Mouse (Mus musculus): ENCODE results near the gene Zfp821.

Zfp821 gene

DNA sequence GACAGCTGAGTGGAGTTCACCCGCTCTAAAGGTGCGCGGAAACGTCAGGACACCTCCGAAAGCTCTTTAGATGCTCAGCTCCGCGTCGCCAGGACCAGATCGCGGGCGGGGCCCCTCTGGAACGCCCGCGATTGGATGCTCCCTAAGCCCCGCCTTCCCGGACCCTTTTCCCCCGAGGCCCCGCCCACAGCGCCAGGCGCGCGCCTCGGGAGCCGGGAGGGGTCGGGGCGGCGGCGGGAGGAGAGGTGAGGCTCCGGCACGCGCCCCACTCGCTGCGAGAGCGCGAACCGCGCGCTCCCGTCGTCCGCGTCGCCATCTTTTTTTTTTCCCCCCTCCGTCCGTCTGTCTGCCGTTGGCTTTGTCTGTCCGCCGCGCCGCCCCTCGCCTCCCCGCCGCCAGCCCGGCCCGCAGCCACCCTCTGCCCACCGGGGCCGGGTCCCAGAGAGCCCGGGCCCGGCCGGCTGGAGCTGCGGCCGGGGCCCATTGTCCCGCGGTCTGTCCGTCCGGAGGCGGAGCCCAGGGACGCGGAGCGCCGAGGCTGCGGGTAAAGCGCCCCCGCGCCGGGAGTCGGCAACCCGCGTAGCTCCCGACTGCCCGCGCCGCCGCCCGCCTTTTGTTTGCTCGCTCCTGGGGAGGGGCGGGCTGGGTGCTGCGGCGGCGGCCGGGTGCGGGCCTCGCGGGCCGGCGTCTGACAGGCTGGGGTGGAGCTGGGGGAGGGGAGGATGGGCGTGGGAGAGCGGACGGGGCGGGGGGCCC, at the start of gene Zfp821:
Gene Zfp821, plus strand, starts transcription at position 227 of the 756 bp plus-strand sequence.
- peak; percentile 62 for DNase-seq (ENCODE audit: extremely low spot score, low read depth, low spot score)

DNA sequence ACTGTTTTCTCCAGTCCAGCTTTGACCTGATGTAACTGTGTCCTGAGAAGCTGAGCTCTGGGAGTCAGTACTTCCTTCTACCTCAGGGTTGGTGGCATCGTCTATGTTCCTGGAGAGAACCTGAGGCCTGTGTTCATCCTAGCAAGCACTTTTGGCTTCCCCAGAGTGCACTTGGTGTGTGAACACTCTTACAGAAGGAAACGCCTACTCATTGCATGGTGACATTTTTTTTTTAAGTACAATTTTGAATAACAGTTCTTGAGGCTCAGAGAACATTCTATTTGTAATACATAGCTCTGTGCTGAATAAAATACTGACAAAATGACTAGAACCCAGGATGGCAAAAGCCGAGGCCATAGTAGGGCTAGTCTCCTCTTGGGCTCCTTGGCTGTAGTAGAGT, 48.5 kb upstream of the Zfp821 start:
- no peak for DNase-seq (ENCODE audit: extremely low spot score, low read depth, low spot score)

DNA sequence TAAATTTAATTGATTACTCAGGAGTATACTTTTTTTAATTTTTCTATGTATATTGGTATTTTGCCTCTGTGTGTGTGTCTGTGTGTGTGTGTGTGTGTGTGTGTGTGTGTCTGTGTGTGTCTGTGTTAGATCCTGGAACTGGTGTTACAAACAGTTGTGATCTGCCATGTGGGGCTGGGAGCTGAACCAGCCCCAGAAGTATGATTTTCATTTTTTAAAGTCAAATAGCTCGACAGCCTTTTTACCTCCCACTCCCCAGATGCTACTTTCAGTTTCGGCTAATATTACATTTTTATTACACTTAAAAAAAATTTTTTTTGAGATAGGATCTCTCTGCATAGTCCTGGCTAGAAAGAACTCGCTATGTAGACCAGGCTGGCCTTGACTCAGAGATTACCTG, 43.0 kb upstream of the Zfp821 start:
- no peak for DNase-seq (ENCODE audit: extremely low spot score, low read depth, low spot score)

DNA sequence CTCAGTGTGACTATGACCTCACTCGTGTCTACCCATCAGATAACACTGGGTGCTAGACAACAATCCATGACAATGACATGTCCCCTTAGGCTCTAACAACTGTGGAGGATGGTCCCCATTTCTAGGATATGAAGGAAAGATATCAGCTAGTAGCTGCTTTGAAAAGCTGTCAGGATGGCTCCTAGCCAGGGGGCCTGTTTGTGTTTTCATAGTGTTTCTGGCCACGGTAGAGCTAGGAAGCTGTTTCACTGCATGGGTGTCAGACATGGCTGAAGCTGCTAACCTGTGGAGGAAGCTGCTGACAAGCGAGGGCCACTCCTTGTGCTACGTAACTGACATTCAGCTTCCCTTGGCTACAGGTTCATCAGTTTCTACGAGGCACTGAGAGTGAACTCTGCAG, 38.7 kb upstream of the Zfp821 start:
- DNase-seq (ENCODE audit: extremely low spot score, low read depth, low spot score) = no peak

DNA sequence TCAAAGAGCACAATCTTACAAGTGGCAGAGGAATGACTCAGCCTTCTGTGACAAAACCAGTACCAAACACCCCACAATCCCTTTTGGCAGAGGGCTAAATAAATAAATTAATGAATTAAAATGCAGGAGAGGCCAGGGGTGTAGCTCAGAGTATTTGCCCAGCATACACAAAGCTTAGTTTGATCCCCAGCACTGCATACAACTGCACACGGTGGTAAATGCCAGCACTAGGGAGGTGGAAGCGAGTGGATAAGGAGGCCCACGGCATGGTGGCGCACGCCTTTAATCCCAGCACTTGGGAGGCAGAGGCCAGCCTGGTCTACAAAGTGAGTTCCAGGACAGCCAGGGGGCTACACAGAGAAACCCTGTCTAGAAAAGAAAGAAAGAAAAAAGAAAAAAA, 32.7 kb upstream of the Zfp821 start:
- no peak for DNase-seq (ENCODE audit: extremely low spot score, low read depth, low spot score)

DNA sequence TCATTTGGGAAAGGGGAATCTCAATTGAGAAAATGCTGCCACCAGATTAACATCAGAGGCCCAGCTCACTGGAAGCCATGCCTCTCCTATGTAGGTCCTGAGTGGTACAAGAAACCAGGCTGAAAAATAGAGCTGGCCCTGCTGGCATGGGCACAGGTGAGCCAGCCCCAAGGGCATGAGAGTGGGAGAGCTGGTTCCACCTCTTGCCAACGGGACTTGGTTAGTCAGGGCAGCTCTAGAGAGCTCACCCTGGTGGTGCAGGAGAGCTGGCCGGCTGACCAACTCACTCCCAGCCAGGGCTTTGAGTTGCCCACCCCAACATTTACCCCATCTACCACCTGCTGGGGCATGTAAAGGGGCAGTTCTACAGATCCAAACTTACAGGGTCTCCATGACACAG, 31.8 kb upstream of the Zfp821 start:
- DNase-seq (ENCODE audit: extremely low spot score, low read depth, low spot score) = no peak

DNA sequence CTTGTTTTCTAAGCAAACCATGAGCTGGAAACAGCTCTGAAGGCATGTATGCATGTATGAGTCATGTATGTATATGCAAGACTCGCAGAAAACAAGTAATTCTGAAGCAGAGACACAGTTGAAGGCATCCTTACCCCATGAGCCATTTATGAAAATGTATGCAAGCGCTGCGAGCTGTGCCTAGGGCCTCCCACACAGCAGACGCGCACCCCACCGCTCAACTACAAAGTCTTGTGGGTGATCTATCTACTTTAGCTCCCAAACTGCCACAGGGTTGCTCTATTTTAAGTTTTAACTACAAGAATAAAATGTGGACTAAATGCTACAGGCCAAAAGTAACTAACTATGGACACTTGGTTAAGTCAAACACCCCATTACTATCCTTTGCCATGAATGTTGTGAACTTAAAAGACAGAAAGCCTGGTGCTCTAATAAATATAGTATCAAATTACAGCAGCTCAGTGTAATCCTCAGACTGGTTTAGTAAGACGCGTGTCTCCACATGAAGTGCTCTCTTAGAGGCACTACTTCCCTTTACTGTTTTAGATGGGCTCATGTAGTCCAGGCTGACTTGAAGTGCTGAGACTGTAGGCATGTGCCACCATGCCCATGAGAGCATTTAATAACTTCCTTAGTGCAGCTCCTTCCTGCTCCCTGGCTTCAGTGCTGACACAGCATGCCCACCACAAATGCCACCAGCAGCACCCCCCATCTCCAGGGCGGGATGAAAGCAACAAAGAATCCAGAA, 29.3 kb upstream of the Zfp821 start:
- no peak for DNase-seq (ENCODE audit: extremely low spot score, low read depth, low spot score)

DNA sequence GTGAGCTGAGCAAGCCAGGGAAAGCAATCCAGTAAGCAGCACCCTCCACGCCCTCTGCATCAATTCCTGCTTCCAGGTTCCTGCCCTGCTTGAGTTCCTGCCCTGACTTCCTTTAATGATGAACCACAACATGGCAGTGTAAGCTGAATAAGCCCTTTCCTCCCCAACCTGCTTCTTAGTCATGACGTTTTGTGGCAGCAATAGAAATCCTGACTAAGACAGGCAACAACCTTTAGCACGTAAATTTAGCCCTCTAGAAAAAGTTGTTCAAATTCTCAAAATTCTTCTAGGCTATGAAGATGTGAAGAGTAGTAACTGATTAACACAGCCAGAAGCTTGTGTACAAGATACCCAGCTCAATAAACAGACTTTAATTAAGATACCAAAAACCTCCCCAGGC, 23.8 kb upstream of the Zfp821 start:
- no peak for DNase-seq (ENCODE audit: extremely low spot score, low read depth, low spot score)

DNA sequence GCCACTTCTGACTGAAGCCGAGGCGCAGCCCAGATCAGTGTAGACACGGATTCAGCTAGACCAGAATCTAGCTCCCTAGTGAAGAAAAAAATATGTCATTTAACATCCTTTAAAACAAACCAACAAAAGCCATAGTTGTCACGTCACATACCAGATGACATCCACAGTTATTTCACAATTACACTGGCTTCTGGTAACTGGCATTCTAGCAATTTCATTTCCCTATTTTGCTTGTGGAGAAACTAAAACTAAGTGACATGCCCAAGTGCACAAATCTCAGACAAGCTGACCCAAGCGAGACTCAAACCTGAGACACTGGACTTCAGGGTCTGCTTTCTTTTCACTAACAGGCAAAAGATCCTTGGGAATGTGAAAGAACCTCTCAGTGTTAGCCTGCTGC, 23.2 kb upstream of the Zfp821 start:
- DNase-seq (ENCODE audit: extremely low spot score, low read depth, low spot score) = no peak

DNA sequence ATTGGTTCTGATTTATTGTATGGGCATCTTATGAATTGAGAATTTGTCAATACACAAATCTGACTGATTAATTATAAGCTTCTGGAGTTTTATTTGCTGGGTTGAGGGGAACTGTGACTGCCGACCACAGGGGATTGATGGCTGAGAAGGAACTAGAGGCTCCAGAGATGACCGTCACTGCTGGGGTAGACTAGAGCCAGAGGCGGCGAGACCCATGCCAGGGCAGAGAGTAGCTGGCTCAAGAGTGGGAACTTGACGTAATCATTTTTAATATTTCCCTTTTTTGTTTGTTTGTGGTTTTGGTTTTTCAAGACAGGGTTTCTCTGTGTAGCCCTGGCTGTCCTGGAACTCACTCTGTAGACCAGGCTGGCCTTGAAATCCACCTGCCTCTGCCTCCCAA, 18.1 kb upstream of the Zfp821 start:
- no peak for DNase-seq (ENCODE audit: extremely low spot score, low read depth, low spot score)

DNA sequence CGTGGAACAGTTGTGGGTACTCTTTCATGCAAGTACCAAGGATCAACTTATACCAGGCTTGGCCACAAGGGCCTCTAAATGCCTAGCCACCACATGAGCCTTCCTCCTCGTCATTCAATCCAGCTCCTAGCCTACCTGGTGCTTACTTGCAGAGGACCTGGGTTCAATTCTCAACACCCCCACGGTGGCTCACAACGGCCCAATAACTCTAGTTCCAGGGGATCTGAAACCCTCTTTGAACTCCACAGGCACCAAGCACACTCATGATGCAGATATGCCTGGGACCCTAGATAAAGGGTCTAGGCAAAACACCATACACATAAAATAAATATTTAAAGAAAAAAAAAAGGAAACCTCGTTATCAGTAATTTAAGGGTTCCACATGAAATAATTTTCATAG, 13.6 kb upstream of the Zfp821 start:
- DNase-seq (ENCODE audit: extremely low spot score, low read depth, low spot score) = no peak

DNA sequence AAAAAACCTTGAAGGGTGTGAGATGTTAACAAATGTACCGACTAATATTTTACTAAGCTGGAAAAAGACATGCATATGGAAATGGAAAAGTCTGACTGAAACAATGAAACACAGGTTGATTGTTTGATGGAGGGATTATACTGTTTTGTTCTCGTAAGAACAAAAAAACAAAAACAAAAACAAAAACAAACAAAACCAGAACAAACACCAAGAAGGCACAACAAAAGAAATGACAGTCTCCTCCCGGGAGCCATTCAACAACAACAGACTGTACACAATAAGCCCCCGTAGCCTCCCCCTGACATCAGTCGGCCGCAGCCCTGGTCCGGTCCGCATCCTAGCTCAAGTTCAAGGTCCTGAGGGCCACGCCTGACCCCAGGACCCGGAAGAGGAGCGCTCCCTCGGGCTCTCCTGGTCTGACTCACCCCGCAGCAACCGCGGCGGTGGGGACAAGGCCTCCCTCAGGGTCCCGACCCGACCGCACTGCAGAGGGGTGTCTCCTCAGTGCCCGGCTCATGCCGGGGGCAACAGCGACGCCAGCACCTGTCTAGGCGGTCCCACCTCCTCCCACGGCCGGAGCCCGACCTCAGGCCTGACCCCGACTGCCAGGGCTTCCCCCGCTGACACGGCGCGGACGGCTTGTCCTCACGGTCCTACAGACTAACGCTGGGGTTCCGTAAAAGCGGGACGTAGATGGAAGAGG, 12.8 kb upstream of the Zfp821 start:
- DNase-seq (ENCODE audit: extremely low spot score, low read depth, low spot score) = no peak

DNA sequence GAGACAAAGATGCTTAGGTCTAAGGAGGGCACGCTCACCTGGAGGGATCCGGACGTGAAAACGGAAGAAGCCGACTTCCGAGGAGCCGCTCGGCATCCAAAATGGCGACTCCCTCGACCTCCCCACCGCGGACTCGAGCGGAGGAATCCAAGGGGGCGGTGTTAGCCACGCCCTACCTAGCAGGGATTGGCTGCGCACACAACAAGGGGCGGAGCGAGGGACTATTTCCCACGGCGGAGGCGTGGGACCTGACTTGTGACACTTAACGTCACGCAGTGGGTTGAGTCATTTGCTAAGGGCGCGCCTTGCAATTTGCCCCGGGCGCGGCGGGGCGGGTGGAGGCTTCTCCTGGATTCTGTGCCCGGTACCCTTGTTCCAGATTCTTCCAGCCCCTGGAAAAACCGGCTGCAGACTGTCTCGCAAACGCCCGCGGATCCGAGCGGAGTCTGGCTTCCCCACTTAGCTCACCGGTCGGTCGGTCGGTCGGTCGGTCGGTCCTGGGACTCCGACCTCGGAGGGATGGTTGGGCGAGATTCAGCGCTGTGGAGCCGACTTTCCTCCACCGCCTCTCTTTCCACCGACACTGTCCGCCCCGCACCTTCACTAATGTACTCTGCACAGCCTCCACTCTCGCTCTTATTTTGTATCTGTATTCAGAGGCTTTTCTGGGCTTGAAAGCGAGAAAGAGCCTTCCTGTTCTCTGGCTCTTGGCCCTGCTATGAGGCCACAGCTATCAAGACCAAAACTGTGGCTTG, 12.0 kb upstream of the Zfp821 start, which contains the start of gene Ist1:
Gene Ist1, minus strand, starts transcription at position 115 of the 755 bp plus-strand sequence.
- peak; percentile 99 for DNase-seq (ENCODE audit: extremely low spot score, low read depth, low spot score)

DNA sequence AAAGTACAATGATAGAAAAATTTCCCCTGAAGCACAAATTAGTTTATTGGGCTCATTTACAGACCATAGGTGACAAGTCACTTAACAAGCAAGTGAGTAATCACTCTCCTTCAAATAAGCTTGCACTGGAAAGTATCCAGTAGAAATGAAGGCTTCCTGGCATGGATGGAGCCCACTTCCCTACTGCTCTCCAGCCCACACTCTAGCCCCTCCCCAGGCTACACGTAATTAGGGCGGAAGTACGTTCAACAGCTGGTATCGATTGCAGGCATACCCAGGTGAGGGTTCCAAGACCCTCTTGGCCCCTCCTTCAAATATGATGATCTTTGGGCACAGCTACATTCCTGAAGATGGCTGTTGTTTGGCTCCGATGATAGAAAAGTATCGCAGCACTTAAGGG, 11.2 kb upstream of the Zfp821 start:
- DNase-seq (ENCODE audit: extremely low spot score, low read depth, low spot score) = no peak

DNA sequence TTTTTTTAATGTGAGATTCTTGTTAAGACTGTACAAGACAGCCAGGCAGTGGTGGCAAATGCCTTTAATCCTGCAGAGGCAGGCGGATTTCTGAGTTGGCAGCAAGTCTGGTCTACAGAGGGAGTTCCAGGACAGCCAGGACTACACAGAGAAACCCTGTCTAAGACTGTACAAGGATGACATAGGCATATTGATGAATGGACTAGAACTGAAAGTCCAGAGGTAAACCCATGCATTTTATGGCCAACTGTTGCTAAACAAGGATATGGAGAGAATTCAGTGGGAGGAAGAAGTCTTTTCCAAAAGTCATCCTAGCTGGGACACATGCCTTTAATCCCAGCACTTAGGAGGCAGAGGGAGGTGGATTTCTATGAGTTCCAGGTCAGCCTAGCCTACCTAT, 7.6 kb upstream of the Zfp821 start:
- DNase-seq (ENCODE audit: extremely low spot score, low read depth, low spot score) = no peak

DNA sequence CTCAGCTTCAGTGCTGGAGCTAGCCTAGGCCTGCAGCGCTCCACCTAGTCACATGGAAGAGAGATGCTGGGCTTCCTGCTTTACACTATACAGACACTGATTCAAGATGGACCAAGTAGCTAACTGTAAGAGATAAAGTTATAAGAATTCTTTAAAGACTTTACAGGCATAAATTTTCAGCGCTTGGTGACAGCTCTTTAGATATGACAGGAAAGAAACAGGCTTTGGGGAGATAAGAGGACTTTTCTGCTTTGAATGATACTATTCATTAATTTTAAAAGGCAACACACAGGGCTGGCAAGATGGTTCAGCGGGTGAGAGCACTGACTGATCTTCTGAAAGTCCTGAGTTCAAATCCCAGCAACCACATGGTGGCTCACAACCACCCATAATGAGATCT, 6.9 kb upstream of the Zfp821 start:
- no peak for DNase-seq (ENCODE audit: extremely low spot score, low read depth, low spot score)

DNA sequence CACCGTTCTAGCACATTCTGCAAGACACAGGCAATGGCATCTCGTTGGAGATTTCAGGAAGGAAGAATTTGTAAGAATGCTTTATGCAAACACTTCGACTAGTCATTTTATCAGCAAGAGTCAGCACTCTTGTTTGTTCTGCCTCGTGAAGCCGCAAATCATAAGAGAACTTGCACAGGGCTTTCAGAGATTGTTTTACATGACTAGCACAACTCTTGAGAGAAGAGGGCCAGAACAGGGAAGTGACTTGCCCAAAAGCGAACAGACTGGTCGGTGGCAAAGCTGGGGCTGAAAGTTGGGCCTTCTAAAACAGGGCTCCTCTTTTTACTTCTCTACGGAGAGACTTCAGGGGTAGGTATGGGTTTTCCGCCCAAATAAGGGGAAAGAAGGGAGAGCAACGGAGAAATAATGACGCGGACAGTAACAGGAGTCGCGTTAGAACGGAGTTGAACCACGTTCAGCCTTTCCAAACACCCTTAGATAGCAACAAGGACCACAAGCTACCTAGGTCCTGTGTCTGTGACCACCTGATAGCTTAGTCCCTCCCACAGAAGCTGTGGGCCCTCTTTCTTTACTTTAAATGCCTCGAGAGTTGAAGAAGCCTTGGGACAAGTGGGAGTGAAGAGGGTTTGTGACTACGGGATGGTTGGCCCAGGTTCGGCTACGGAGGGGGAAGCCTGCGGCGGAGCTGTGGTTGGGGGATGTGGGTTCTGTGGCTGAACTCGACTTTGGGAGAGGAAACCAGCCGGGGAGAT, 604 bp upstream of the Zfp821 start:
- DNase-seq (ENCODE audit: extremely low spot score, low read depth, low spot score) = no peak

DNA sequence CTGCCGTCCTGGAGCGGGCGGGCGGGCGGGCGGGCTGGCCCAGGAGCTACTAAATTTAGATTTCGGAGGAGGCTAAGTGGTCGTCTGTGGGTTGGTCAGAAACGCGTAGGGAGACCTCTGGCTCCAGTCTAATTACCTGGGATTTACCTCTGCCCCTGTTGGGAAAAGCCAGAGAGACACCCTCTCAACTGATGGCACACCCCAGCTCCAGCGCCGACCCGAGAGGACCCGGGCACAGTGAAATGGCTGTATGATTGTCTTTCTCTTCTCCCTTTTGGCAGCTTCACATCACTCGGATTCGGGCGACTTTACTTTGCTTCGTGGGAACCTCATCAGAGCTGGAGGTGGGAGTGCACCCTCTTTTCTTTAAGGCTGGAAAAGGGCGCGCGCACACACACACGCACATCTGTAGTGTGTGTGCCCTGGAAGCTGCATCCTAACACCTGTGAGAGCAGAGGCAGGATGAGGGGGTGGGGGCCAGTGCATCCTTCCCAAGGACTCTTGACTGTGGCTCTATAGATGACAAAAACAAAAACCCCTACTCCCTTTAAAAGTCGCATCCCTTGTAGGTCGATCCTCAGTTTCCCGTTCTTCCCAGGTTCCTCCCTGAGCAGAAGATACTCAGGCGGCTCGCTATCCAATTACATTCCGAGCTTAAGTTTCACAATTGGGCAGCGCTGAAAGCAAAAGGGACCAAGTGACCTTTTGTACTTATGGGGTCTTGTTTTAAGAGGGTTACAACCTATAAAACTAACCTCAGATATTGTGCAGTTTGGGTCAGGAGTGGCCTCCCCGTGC, 929 bp downstream of the Zfp821 start:
- DNase-seq (ENCODE audit: extremely low spot score, low read depth, low spot score) = no peak

DNA sequence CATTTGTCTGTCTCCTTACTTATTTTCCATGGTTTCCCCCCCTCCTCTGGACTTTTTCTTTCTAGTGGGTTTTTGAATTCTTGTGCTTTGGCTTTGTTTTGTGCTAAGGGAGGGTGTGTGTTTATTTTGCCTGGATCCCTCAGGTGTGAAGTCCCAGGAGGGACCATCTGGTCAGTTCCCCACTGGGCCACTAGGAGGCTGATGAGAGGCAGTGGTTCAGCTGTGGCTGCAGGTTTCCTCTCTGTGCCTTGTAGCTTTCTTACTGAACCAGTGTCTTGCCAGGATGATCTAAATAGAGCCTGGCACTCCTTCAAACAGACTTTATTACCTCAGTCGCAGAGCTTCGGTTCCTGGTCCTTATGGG, 1.5 kb downstream of the Zfp821 start:
- DNase-seq (ENCODE audit: extremely low spot score, low read depth, low spot score) = peak; percentile 66

DNA sequence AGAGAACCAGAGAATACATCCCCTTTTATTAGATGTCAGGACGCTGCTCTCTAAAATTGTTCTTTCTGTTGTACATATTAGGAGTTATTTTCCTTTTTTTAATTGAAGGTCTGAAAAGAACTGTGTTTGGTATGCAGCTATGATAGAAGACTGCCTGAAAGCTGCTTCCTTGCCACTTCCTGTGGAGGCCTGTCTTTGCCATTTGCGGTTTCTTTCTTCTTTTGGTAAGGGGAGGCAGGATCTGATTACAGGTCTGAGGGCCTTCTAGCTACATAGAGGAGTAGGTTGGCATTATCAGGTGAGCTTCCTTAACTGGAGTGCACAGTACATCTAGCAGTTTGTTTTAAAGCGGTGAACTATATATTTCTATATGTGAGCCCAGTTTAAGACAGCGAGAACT, 2.6 kb downstream of the Zfp821 start:
- DNase-seq (ENCODE audit: extremely low spot score, low read depth, low spot score) = no peak
